Mouse (Mus musculus) neural tube, embryonic 11.5 days (tissue): ENCODE data around the gene Kif17. TPM values are rescaled to one million over a fixed set of nuclear protein-coding genes. Genes with fewer than 3 reads are reported as not detected.
A peak's percentile ranks its signal among the peaks of the same experiment; 100 is the strongest.

Experiments used
- ATAC-seq: fragments of 200-750 bp; cut with Nextera tagmentation; 2 replicates; pipeline ENCODE4 v1.8.0; 2017; ENCODE audit warnings: moderate number of reproducible peaks, mild to moderate bottlenecking, moderate TSS enrichment, moderate library complexity; ENCODE audit not compliant: insufficient read depth, low FRiP score, low TSS enrichment
- DNase-seq: peaks from one replicate; pipeline ENCODE4 v3.0.0-alpha.2; 2015; ENCODE audit warnings: low spot score
- H3K27ac ChIP-seq: fragments of 300-500 bp; sonication (generic); 2 replicates; pipeline ENCODE4 v1.5.1; 2014; ENCODE audit warnings: low read depth, mild to moderate bottlenecking, low read length
- H3K27me3 ChIP-seq: fragments of 300-500 bp; sonication (generic); 2 replicates; pipeline ENCODE4 v1.6.1; 2014; ENCODE audit warnings: mild to moderate bottlenecking, low read length, mixed read lengths; ENCODE audit not compliant: control insufficient read depth, insufficient read depth
- H3K36me3 ChIP-seq: fragments of 300-500 bp; sonication (generic); 2 replicates; pipeline ENCODE4 v1.6.1; 2014; ENCODE audit warnings: mild to moderate bottlenecking, low read length, moderate library complexity, mixed read lengths; ENCODE audit not compliant: control insufficient read depth, insufficient read depth
- H3K4me1 ChIP-seq: fragments of 300-500 bp; sonication (generic); 2 replicates; pipeline ENCODE4 v1.6.1; 2014; ENCODE audit warnings: low read length, mixed read lengths; ENCODE audit not compliant: control insufficient read depth, insufficient read depth
- H3K4me2 ChIP-seq: fragments of 300-500 bp; sonication (generic); 2 replicates; pipeline ENCODE4 v1.6.1; 2014; ENCODE audit warnings: low read depth, mild to moderate bottlenecking, moderate library complexity
- H3K4me3 ChIP-seq: fragments of 300-500 bp; sonication (generic); 2 replicates; pipeline ENCODE4 v1.5.1; 2014; ENCODE audit warnings: low read depth, low read length
- H3K9ac ChIP-seq: fragments of 300-500 bp; sonication (generic); 2 replicates; pipeline ENCODE4 v1.6.1; 2014; ENCODE audit warnings: mild to moderate bottlenecking, low read length
- H3K9me3 ChIP-seq: fragments of 300-500 bp; sonication (generic); 2 replicates; pipeline ENCODE4 v1.6.1; 2016; ENCODE audit warnings: low read length; ENCODE audit not compliant: control insufficient read depth
- WGBS: fragments of 180-500 bp; shearing (Covaris S2); extraction: QIAGEN DNeasy Blood & Tissue Kit; methylation state at CpG from one replicate; pipeline ENCODE4 v1.1.7; 2014; 5-methylcytosine and 5-hydroxymethylcytosine counted together
- polyA plus RNA-seq: library from polyadenylated mRNA; unstranded; fragments of >200 nt; fragmentation: Nextera tagmentation; extraction: Ambion mirVana; gene quantifications from 2 replicates; pipeline ENCODE4 v1.2.1, GENCODE M21; 2014

The Kif17 gene
- polyA plus RNA-seq, 1 experiment from 2014 or later, result 0.46 TPM

DNA sequence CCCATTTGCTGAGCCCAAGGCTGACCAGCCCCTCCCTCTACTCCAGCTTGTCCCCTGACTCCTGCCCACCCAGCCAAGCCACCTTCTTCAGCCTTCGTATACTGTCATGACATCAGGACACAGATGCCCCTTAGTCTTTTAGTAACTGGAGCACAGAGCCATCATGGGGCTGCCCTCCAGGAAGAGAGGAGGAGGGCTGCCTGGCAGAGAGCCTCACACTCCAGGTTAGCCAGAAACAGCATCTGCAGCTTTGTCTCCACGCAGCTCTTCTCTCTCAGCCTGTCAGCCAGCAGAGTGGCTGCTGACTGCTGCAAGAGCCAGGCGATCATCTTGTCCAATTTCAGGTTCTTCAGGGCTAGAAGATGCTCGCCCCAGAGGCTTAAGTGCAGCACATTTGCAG is 63.6 kb downstream of the Kif17 start:
- DNase-seq, result no peak

DNA sequence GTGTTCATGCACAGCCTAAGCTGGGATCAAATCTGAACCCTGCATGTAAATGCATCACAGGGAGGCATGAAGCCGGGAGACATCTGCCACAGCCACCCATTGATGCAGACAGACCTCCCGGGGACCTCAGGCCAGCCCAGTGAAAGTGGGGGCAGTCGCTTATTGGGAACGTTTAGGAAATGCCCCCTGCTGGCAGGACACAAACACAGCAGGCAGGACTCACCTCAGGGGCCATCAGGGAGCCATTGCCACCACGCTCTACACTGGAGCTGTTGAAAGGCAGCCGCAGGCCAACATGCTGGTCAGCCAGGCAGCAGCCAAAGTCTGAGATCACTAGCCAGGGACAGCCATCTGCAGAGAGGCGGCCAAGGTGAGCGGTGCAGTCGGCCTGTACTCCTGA is 65.5 kb downstream of the Kif17 start:
- no peak overlapping the region for H3K4me3 ChIP-seq
- H3K9me3 ChIP-seq, result no peaks in the 10 kb centered on the region
- no peak overlapping the region for H3K27ac ChIP-seq
- no peaks in the 10 kb centered on the region for H3K27me3 ChIP-seq
- peak; percentile 41 for DNase-seq
- ATAC-seq, result no peak
- H3K4me2 ChIP-seq, result no peak overlapping the region
- WGBS, result 78% methylated on average over 9 of the region's 9 CpGs
- H3K9ac ChIP-seq, result no peak overlapping the region
- H3K36me3 ChIP-seq, result peaks cover 17% of the 10 kb centered on the region
- no peaks in the 10 kb centered on the region for H3K4me1 ChIP-seq

More for the DNA sequence above, 63.6 kb downstream of the Kif17 start:
- Histone ChIP-seq H3K4me1 (no peaks in the 10 kb centered on the region), H3K9ac (no peak overlapping the region), H3K27ac (no peak overlapping the region), H3K36me3 (peaks cover 25% of the 10 kb centered on the region), H3K9me3 (no peaks in the 10 kb centered on the region), H3K4me3 (no peak overlapping the region), H3K4me2 (no peak overlapping the region), H3K27me3 (no peaks in the 10 kb centered on the region)
- 90% methylated on average over 4 of the region's 4 CpGs for WGBS
- ATAC-seq, result no peak

DNA sequence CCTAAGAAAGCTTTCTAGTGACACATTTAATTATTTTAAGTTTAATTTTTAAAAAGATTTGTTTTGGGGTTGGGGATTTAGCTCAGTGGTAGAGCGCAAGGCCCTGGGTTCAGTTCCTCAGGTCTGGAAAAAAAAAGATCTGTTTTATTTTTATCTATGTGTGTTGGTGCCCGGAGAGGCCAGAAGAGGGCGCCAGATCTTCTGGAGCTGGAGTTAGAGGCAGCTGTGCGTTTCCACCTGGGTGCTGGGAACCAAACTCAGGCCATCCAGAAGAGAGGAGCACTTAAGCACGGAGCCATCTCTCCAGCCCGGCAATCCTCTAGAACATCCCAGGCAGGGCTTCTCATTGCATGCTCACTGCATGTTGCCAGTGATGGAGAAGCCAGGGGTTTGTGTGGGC is 66.1 kb downstream of the Kif17 start:
- H3K9ac ChIP-seq, result no peak overlapping the region
- H3K4me3 ChIP-seq, result no peak overlapping the region
- no peaks in the 10 kb centered on the region for H3K27me3 ChIP-seq
- H3K4me1 ChIP-seq, result no peaks in the 10 kb centered on the region
- 91% methylated on average over 6 of the region's 6 CpGs for whole genome bisulfite sequencing
- peaks cover 12% of the 10 kb centered on the region for H3K36me3 ChIP-seq
- H3K9me3 ChIP-seq, result no peaks in the 10 kb centered on the region
- DNase-seq (no peak), ATAC-seq (no peak)
- H3K4me2 ChIP-seq, result no peak overlapping the region
- H3K27ac ChIP-seq, result no peak overlapping the region

DNA sequence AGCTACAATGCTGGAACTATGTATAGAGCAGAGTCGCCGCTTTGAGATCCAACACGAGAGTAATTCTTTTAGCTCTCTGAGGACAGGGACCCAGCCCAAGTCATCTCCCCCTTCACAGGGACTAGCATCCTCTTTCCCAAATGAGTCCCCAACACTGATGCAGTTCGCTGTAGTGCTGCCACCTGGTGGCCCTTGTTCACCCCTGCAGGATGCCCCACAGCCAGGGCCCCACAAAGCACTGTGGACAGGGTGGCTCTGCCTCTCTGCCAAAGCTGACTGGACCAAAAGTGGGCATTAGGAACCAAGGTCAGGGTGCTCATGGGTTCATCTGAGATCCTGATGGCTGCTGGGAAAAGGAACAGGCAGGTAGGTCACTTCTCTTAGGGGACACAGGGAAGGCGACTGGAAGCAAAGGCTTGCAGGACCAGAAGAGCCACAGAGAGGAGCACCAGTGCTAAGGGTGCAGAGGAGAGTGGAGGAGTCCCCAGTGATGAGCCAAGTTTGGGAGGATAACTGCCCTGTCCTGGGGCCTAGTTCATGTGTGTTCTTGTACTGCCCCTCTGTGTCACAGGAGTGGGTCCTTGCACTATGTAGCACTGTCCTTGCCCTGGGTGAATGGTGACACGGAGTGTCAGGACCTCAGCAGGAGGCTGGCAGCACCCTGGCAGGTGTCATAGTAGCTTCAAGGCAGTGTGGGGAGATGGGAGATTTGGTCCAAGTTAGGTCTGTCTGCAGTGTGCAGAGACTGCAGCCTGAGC is 68.5 kb downstream of the Kif17 start:
- no peak overlapping the region for H3K4me3 ChIP-seq
- H3K36me3 ChIP-seq, result peaks cover 2% of the 10 kb centered on the region
- H3K4me1 ChIP-seq, result no peaks in the 10 kb centered on the region
- 62% methylated on average over 6 of the region's 6 CpGs for WGBS
- H3K9ac ChIP-seq, result no peak overlapping the region
- no peak overlapping the region for H3K4me2 ChIP-seq
- ATAC-seq (peak; percentile 48; the same call in 1 of the 2 replicates), DNase-seq (peak; percentile 77)
- no peaks in the 10 kb centered on the region for H3K27me3 ChIP-seq
- H3K27ac ChIP-seq, result no peak overlapping the region
- no peaks in the 10 kb centered on the region for H3K9me3 ChIP-seq

DNA sequence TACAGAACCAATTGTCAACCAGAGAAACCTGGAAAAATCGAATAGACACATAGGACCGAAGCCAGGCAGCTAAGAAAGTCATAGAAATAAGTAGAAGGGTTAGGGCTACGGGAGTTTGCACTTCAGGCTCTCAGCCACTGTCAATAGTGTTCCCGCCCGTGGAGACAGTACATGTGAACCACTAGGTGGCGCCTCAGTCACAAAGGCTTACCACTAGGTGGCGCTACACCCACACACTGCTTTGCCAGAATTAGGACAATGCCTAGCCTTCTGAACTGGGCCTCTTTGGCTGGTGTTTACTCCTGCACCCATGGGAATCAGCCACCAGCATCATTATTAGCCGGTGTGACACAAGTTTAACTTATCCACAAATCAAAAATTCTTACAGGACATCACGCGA is 69.3 kb downstream of the Kif17 start:
- no peaks in the 10 kb centered on the region for H3K4me1 ChIP-seq
- H3K36me3 ChIP-seq, result no peaks in the 10 kb centered on the region; the same call in 1 of the 2 replicates
- H3K4me3 ChIP-seq, result no peak overlapping the region
- H3K27me3 ChIP-seq, result no peaks in the 10 kb centered on the region
- H3K9ac ChIP-seq, result no peak overlapping the region
- H3K27ac ChIP-seq, result no peak overlapping the region
- ATAC-seq, result no peak
- DNase-seq, result peak; percentile 79
- no peak overlapping the region for H3K4me2 ChIP-seq
- H3K9me3 ChIP-seq, result no peaks in the 10 kb centered on the region
- 35% methylated on average over 10 of the region's 10 CpGs for WGBS

DNA sequence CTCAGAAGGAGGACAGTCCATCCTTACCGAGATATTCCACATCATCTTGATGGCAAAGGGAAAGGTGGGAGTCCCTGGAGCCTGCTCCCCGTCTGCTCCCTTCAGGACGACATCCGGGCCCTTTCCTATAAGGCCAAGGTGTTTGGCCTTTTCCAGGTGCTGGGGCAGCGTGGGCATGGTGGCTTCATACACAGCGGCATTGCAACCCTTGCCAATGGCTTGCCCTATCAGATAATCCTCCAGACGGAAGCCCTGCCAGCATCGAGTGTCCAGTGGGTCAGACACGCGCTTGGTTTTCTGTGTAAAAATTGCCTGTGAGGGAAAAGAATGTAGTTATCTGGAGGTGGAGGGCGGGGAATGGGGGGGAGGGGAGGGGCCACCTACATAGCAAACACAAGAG is 70.5 kb downstream of the Kif17 start:
- no peak overlapping the region for H3K4me3 ChIP-seq
- WGBS, result 90% methylated on average over 11 of the region's 11 CpGs
- no peak for ATAC-seq

DNA sequence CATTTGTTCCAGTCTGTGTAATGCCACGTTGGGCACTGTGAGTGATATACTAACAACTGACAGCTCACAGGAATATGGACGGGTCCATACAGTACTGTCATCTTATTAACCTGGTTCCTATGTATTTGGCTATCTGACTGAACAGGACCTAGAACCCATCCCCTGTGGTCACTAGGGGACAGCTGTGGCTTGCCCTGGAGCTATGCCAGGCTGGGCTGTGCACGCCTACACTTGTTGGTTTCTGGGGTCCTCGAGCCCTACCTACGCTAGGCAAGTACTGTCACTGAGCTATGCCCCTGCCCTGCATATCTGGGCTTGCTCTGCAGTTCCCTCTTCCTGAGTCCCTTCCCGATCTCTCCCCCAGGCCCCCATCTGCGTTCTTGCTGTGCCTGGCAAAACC is 71.3 kb downstream of the Kif17 start:
- no peaks in the 10 kb centered on the region for H3K36me3 ChIP-seq
- no peak overlapping the region for H3K4me3 ChIP-seq
- no peaks in the 10 kb centered on the region for H3K4me1 ChIP-seq
- H3K27me3 ChIP-seq, result no peaks in the 10 kb centered on the region
- WGBS, result 85% methylated on average over 7 of the region's 7 CpGs
- no peak overlapping the region for H3K4me2 ChIP-seq
- DNase-seq (no peak), ATAC-seq (no peak)
- H3K27ac ChIP-seq, result no peak overlapping the region
- no peaks in the 10 kb centered on the region for H3K9me3 ChIP-seq
- H3K9ac ChIP-seq, result no peak overlapping the region

More for the DNA sequence above, 70.5 kb downstream of the Kif17 start:
- no peaks in the 10 kb centered on the region for H3K4me1 ChIP-seq
- H3K36me3 ChIP-seq, result no peaks in the 10 kb centered on the region
- H3K4me2 ChIP-seq, result no peak overlapping the region
- H3K9ac ChIP-seq, result no peak overlapping the region
- H3K27me3 ChIP-seq, result no peaks in the 10 kb centered on the region
- no peak for DNase-seq
- no peaks in the 10 kb centered on the region for H3K9me3 ChIP-seq
- no peak overlapping the region for H3K27ac ChIP-seq

DNA sequence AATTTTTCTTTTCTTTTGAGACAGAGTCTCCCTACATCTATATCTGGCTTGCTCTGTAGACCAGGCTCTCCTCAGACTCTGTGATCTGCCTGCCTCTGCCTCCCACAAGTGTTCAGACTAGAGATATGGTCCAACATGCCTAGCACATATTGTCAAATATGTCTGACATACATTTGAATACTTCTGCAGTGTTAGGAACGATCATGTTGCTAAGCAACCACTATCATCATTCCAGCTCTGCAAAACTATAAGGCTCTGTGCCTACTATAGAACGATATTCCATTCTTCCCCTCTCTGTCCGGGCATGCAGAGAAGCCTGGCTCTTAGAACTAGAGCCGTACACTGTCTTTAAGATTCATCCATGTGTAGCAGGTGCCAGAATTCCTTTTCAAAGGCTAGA is 72.5 kb downstream of the Kif17 start:
- H3K4me1 ChIP-seq, result no peaks in the 10 kb centered on the region
- H3K27me3 ChIP-seq, result no peaks in the 10 kb centered on the region
- no peak overlapping the region for H3K9ac ChIP-seq
- no peak overlapping the region for H3K4me2 ChIP-seq
- ATAC-seq (no peak), DNase-seq (no peak)
- H3K36me3 ChIP-seq, result no peaks in the 10 kb centered on the region
- H3K4me3 ChIP-seq, result no peak overlapping the region
- 53% methylated on average over 4 of the region's 4 CpGs for whole genome bisulfite sequencing
- no peaks in the 10 kb centered on the region for H3K9me3 ChIP-seq
- H3K27ac ChIP-seq, result no peak overlapping the region

DNA sequence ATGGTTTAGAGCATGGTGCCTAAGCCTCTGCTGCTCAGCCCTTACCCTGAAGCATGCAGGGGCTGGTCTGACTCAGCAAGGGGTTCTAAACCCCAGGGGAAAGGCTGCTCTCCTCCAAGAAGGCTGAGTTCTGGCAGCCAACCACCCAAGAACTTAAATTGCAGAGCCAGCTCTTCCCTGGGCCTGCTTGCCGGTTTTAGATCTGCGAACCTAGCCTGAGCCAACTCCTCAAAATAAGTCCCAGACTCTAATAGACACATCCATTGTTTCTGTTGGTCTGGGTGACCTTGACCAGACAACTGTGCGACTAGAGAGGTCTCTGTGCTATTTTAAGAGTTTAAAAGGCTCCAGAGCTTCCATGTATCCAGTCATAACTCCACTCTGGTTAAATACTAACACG is 73.5 kb downstream of the Kif17 start:
- DNase-seq (no peak), ATAC-seq (no peak)
- H3K4me3 ChIP-seq, result no peak overlapping the region
- H3K27ac ChIP-seq, result no peak overlapping the region
- H3K4me2 ChIP-seq, result no peak overlapping the region
- WGBS, result 72% methylated on average over 4 of the region's 4 CpGs
- H3K9me3 ChIP-seq, result no peaks in the 10 kb centered on the region
- no peaks in the 10 kb centered on the region for H3K4me1 ChIP-seq
- no peak overlapping the region for H3K9ac ChIP-seq
- H3K36me3 ChIP-seq, result no peaks in the 10 kb centered on the region
- no peaks in the 10 kb centered on the region for H3K27me3 ChIP-seq
